Mouse (Mus musculus) bone marrow macrophage, adult 2 months (primary cell): ENCODE measurements around the gene Cacna2d3.

Source experiments
- CTCF ChIP-seq: IDR thresholded peaks from 2 replicates; pipeline ENCODE4 v1.5.1; 2012; ENCODE audit warnings: low read depth, mild to moderate bottlenecking, low read length, moderate library complexity
- POLR2A ChIP-seq: IDR thresholded peaks from 2 replicates; pipeline ENCODE4 v1.6.1; 2012; ENCODE audit warnings: mild to moderate bottlenecking, low read depth, low read length, borderline replicate concordance

DNA sequence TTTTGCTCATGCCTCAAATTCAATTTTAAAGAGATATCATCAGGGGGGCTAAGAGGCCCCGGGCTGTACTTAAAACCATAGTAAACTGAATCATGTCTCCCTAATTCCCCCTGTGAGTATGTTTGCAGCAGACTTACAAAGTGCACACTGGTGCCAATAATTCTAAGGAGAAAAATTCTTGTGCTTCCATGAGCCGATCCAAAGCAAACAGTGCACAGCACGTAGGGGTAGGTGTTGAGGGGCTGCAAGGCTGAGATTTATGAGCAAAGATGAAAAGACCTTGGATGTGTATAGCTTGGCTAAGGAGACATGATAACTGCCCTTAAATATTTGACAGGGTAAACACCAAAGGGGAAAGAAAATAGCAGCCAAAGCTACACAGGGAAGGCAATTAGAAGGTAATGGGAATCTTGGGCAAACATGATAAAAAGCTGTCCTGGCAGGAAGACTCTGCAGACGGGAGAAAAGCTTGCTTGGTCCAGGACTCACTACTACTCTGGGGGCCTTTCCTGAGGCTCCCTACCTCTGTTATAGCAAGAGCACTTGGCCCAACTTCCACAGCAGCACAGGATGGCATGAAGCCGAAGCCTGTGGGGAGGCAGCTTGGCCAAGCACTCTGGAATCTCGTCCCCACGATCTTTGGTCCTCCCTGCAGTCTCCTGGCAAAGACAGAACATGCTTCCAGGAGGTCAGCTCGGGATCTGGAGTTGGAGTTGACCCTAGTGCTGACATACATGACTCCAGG lies 222.9 kb downstream of the Cacna2d3 start:
- no peak for TF ChIP-seq CTCF
- TF ChIP-seq POLR2A = no peak
